In genomic region chr2:142403394-142403793, GRCm38 (mm10) we compare ENCODE assay signal across 16 mouse cellular contexts.
DNase-seq lines count a peak whose midpoint lies in the region; TF ChIP-seq lines count a peak whose summit lies in the region.
"Had no signal": no experiment of that assay in that cellular context is flagged by ENCODE, and none has a peak within 500 bp of the region (broad histone marks: within the 10 kb centered on the region; RNA-seq: fewer than 3 reads in every experiment).

No protein-coding gene starts in this region.

- TF ChIP-seq CTCF in cortical plate, adult 2 months (IDR thresholded peaks at IDR 0.05; ENCODE audit: extremely low read depth, insufficient read depth, low read length) = no peak

- 0 out of 2 replicates have a peak overlapping the region, but pooled peaks have one; percentile 4 for H3K27ac ChIP-seq in cortical plate, adult 2 months (ENCODE audit: insufficient read depth, low read length)
- H3K27ac ChIP-seq: heart, embryonic 10.5 days; liver, embryonic 14.5 days; midbrain, embryonic 12.5 days; neural tube, embryonic 12.5 days had no signal

- peak; percentile 47 to 49 for DNase-seq in layer of hippocampus, adult 18-20 months (ENCODE audit: low spot score in 2 of 2)
- no peak for DNase-seq in layer of hippocampus, adult 9-10 months (ENCODE audit: low spot score)
- DNase-seq in frontal cortex, adult 2 months (ENCODE audit: extremely low spot score in 1 of 2, low spot score in 1 of 2) = peak; percentile 72 to 77
- DNase-seq in left cerebral cortex, postnatal 25 days (ENCODE audit: low spot score in 2 of 2) = peak; percentile 38 to 91
- DNase-seq in adrenal gland, adult 18-20 months (ENCODE audit: low spot score in 2 of 2) = no peak
- DNase-seq in lung, postnatal 36 days = no peak
- DNase-seq: cerebellum, adult 11-12 months; gastrocnemius, postnatal 10 days; kidney, postnatal 10 days; lung, postnatal 14 days; thymus, postnatal 14 days had no signal

- H3K4me3 ChIP-seq in cortical plate, adult 2 months (ENCODE audit: insufficient read depth, low read length) = no peak overlapping the region
- H3K4me3 ChIP-seq: heart, embryonic 10.5 days; midbrain, embryonic 12.5 days; neural tube, embryonic 12.5 days had no signal

- TF ChIP-seq POLR2A in cortical plate, adult 2 months (IDR thresholded peaks at IDR 0.05; ENCODE audit: extremely low read depth, insufficient read depth, low read length) = no peak

- intact Hi-C loops in left cerebral cortex, postnatal 25 days (cut with DNase I) = loop anchor here (5.0 to 10.0 kb wide), 4 partner anchors 71 to 319 kb away; no protein-coding TSS in a partner anchor

- peaks cover 3% of the 10 kb centered on the region for H3K4me1 ChIP-seq in cortical plate, adult 2 months (ENCODE audit: control insufficient read depth, insufficient read depth, low read length)
- H3K4me1 ChIP-seq: neural tube, embryonic 12.5 days had no signal

Comparison
In these comparisons a context has a peak if more than half of its experiments do, and no peak if none do; other contexts are left out.
1. DNase-seq: peak in layer of hippocampus, adult 18-20 months (2 of 2), frontal cortex, adult 2 months (2 of 2) and left cerebral cortex, postnatal 25 days (2 of 2); none in layer of hippocampus, adult 9-10 months (single experiment), adrenal gland, adult 18-20 months (0 of 2) and lung, postnatal 36 days (single experiment).